Mouse (Mus musculus) cerebellum, postnatal 14 days (tissue): ENCODE data around the gene Cmtm8.
A peak's percentile ranks its signal among the peaks of the same experiment; 100 is the strongest.

ENCODE experiments used
- DNase-seq, 2 experiments: peaks; one replicate each; pipeline ENCODE4 v3.0.0; 2021; ENCODE audit warnings: mixed read lengths in 2 of 2

Cmtm8 gene

DNA sequence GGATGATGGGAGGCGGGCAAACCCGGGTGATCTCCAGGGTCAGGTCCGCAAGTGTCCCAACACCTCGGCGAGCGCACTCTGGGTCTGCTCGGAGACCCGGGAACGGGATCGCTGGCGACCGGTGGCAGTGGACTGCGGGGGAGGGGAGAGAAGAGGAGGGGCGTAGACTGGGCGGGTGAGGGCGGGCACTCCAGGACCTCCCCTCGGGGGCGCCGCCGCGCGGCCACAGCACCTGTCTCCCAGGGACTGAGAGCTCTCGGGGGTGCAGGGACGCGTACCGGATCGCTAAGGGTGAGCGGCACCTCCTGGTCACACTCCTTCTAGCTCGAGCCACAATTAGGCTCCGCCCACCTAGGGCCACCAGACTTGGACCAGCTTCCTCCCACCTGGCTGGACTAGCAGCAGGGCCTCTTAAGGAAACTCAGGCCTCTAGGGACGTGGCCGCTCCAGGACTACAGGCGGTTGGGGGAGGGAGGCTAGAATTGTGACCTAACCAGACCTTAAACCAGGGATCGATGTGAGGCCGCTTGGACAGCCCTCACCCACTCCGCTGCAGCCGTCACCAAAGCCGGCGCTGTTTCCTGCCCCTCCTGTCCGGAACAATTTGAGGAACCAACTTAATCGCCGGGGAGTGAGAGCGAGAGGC lies at the start of gene Cmtm8:
Gene Cmtm8, minus strand, starts transcription at position 140 of the 646 bp plus-strand sequence.
- peak; percentile 51 to 54 for DNase-seq

DNA sequence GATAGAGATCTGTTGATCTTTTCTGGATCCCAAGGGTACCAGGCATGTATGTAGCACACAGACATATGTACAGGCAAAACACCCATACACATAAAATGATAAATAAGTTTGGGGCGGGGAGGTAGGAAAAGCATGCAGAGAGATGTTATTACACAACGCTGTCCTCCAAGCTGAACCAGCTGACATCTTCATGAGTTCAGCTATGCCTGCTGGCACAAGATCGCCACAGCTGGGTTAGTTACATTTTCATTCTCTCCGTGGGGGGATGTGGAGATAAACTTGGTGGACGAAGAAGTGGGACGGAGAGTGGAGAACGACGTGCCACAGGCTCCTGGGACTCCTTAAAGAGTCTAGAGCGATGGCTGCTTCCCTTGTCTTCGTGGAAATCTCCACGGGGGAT lies 49.0 kb upstream of the Cmtm8 start:
- DNase-seq: no peak

DNA sequence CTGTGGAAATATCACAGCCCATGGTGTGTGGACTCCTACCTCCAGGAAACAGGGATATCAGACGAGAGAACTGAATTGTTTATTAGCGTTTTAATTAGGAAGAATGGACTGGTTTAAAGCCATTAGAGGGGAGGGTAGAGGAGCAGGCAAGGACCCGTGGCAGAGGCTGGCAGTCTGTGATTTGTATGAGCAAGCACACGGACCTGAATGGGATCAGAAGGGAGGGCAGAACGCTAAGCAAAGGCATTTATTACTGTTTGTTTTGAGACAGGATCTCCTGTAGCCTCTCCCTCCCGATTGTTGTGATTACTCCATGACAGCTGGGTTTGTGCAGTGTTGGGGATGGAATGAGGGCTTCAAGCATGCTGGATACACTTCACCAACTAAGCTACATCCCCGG lies 46.4 kb upstream of the Cmtm8 start:
- no peak for DNase-seq

DNA sequence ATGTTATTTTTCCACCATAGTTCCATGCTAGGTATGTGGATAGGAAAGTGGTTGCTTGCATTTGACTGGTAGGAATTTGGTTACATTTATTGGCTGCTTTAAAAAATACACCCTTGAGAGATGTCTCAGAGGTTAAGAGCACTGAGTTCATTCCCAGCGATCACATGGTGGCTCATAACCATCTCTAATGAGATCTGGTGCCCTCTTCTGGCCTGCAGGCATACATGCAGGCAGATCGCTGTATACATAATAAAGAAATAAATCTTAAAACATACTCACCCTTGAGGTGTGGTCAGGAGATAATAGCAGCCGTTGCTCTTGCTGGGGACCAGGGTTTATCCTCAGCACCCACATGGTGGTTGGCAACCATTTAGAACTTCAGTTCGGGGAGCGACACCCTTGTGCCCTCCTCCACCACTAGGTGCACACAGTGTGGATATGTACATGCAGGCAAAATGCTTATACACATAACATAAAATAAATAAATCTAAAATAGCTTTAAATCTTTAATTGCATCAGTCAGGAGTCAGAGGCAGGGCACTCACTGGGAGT lies 45.0 kb upstream of the Cmtm8 start:
- DNase-seq: no peak

DNA sequence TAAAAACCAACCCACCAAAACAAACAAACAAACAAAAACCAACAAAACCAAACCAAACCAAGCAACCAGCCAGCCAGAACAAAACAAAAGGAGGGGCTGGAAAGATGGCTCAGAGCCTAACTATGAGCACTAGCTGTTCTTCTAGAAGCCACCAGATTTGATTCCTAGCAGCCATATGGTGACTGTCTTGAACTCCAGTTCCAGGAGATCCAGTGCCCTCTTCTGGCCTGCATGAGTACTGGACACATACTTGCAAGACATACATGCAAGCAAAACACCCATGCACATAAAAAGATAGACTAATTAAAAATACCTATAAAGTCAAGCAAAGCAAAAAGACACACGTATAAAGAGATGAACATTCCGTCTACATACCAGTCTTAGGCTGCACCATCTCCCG lies 43.7 kb upstream of the Cmtm8 start:
- peak; percentile 43 to 75 for DNase-seq

DNA sequence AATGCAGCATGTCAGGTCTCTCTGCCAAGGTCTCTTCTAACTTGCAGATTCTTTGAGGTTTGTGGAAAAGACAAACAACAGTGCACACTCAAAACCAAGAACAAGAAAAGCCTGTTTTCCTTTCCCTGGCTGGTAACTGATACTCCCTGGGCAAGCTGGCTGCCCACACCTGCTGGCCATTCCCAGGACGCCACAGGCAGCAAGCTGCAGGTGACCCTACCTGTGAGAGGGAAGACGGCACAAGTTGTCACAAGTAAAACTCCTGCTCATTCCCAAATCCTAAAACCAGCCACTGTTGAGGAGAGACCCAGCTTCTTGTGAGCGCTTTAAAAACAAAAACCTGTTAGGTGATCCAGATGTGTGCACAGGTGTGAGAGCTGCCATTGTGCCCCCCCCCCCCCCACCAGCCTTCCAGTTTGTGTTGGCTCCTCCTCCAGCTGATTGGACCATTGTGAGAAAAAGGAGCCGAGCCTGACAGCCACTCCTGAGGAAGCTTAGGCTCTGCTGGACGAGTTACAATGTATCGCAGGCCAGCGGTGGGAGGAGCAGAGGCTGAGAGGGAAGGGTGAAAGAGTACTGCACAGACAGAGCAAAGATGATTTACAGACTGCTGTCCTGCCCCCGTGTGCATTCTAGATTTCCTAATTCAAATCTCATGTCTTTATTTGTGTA lies 42.2 kb upstream of the Cmtm8 start:
- no peak for DNase-seq

DNA sequence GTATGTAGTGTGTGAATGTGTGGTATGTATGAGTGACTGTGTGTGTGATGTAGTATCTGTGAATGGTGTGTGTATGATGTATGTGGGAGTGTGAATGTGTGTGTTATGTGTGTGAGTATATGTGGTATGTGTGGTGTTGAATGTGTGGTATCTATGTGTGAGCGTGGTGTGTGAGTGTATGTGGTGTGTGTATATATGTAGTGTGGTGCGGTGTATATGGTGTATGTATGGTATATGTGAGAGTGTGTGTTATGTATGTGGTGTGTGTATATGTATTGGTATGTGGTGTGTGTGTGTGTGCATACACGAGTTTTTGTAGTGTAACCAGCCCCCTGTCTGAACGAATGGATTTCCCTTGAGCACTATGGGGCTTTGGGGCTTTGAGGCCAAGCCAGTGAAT lies 41.6 kb upstream of the Cmtm8 start:
- DNase-seq: no peak

DNA sequence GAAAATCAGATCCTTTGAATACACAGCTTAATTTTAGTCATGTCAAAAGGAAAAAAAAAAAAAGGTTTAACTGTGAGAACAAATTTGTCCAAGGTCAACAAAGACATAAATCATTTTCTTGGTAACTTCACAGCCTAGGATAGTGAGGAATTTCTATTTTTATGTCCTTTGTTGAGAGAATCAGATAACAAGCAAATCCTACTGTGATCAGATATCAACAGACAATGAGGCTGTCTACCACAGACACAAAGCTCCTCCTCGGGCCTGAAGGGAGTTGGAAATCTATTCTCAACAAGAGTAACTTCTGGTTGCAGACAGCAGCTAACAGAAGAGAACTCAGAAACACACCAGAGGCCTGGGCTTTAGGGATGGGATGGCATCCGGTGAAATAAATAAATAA lies 38.0 kb upstream of the Cmtm8 start:
- no peak for DNase-seq

DNA sequence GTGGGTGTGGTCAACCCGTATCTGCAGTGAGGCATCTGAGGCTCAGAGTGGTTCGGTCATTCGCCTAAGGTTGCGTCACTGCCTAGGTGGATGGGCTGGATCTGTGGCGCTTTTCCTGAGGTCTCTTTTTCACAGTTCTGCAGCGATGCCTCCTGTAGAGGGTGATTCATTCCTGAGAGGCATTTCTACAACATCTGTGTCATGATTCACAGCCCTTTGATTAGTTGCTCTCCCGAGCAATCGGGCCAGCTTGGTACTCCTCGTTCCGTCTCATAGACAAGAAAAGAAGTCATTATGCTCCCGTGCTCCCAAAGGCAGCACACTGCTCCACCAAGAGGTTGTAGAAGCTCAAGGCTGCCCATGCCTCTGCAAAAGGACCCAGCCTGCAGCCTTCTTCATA lies 11.4 kb upstream of the Cmtm8 start:
- peak; percentile 6 to 16 for DNase-seq

DNA sequence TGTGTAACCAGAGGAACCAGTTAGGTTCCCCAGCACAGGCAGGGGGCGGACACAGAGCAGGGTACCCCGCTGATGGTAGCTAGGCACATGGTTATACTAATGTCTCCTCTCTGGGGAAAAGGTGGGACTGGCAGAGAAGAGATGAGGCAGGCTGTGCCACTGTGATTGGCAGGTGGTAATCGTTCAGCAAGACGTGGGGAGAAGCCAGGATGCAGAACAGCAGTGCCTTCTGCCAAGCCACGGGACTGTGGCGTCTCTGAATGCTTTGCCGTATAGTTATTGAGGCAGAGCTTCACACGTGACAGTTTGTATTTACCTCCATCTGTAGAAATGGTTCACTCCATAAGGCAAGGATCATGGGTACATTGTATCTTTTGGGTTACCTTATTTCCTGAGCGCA lies 10.7 kb upstream of the Cmtm8 start:
- DNase-seq: peak; percentile 69 to 73

DNA sequence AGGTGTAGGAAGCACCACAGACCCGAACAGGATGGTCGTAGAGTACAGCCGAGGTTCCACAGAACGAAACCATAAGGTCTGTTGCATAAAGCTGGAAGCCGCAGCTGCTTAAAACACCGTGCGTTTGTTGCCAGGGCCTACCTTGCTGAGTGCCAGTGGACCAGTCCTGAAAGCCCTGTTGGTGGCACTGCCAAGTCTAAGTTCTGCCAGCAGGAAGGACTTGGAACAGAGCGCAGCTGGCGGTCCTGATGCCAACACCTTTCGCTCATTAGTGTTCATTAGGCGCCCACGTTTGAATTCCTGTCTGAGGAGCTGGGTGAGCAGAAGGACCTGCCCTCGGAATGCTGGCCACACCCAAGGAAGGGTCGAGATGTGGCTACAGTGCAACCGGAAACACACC lies 9.4 kb upstream of the Cmtm8 start:
- peak in 1 of 2 experiments; percentile 23 for DNase-seq

DNA sequence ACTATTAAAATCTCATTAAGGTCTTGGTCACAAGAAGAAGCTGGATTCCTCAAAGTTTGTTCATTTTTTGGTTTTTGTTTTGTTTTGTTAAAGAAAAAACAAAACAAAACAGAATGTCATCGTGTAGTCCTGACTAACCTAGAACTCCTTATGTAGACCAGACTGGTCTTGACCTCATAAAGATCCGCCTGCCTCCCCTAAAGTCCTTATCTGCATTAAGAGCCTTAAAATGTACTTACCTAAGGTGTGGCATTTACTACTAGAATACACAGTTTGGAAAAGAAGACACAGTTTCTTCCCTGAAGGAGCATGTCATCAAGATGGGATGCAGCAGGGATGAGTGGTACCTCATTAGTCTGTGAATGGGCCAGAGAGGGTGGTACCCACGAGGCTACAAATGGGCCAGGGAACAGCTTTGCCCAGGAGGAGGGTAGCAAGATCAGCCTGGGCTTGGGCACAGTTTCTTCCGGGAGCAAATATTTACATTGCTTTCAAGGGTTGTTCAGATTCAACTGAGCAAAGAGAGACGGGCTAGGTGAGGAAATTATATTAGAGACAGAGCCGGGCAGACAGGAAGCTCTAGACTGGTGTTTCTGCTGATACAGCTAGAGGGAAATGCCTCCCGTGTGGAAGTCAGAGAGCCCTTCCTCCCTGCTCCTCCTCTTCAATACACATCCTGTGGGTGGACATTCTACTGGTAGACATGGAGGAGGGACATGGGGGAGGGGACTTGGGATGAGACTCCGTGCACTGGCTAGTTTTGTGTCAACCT lies 7.6 kb upstream of the Cmtm8 start:
- DNase-seq: no peak

DNA sequence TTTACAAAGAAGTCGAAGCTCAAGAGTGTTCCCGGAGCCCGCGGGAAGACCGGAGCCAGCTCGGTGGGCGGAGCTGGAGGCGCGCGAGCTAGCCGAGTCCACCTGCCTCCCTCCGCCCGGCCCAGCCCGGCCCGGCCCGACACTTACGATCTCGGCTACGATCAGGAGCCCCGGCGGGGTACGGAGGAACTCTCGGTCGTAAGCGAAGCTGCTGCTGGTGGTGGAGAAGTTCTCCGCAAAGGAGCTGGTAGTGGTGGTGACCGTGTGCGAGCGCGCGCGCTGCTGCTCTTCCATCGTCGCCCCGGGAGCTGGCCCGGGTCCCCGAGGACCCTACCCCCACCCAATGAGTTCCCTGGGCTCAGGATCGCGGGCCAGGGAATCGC lies 331 bp downstream of the Cmtm8 start:
- DNase-seq: peak; percentile 49 to 50

DNA sequence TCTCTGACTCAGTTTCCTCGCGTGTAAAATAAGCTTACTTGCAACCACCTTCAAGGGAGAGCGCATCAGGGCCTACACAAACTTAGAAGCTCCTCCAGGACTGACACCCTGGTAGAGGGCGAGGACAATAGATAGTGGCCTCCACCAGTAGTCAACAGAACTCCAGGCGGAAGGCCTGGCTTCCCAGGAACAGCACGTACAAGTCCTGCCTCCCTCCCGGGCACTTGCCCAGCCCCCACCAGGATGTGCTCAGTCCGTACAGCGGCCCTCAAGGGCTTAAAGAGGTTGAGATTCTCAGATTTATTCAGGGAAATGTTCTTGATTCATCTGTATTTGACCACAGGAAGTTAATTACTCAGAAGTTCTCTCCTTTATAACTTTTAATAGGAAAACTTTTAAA lies 1.1 kb downstream of the Cmtm8 start:
- no peak for DNase-seq

DNA sequence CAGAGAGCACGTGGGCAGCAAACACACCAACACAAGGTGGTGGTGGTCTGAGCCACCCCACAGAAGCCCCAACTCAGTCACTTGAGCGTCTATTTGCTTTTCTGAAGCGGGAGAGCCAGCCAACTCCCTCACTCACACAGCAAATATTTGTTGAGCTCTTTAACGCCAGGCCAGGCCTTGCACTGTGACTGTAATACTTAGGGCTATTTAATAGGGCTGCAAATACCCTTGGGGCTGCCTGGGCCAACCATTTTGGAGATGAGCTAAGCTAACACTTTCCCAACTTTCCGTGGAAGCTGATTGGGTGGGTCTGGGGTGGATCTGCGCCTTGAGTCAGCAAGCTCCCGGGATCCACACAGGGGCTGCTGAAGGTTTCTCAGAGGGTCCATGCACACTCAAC lies 1.7 kb downstream of the Cmtm8 start:
- DNase-seq: no peak

DNA sequence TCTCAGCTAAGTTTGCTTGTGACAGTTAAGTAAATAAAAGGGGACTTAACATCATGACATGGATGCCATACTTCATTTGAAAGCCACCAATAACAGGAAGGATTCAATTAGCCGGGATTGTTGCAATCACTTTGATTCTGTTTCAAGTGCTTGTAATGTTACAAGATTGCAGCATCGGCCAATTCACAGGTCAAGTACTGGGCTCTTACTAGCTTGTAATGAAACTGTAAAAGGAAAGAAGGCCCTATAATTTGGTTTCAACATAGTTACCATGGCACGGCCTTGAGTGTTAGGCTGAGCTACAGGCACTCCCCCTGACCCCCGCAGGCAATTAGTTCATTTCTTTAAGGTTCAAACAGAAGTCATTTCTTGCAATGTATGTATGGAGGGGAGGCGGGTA lies 5.1 kb downstream of the Cmtm8 start:
- no peak for DNase-seq

DNA sequence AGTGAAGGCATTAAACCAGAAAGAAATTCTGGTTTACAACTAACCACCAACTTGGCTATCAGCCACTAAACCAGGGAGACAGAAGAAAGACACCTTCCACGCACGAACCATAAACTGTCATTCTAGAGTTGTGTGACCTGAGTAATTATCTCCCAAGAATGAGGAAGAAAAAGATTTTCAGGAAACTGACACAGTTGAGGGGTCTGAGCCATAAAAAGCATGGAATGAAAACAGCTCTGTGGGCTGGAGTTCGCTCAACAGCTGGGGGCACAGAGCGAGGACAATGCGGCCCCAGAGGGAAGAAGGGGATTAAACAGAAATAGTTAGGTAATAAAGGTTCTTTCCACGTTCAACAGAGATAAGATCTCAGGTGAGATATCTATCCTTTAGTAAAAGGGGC lies 12.4 kb downstream of the Cmtm8 start:
- no peak for DNase-seq

DNA sequence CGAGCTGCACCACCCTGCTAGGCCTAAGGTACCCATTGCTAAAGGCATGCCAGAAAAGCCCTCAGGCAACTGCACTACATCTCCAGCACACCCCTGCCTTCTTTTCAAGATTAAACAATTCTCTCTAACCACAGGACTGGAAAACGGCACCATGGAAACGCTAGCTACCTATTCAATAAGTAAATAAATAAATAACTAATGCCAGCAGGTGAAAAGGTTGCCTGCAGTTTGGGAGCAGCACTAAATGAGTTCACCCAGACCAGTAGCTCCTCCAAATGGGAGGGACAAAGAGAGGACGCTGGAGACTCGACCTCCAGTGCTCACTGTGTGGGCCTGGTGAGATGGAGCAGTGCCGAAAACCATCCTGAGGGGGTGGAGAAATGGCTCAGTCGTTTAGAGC lies 13.6 kb downstream of the Cmtm8 start:
- DNase-seq: no peak

DNA sequence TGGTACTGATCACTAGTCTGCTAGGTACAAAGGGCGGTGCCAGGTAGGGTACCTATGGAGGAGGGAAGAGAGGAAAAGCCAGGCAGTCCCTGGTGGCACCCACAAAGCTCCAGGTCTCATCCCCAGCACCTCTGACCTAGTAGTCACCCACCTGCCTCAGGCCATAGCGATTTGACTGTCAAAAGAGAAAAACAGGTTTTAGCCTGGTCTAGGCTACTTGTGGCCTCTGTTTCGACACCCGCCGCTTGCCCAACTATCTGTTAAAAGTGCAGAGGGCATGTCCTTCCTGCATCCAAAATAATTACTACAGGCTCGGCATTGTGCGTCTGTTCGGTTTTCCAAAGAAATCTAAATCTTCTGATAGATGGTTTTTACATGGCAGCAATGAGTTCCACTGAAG lies 14.3 kb downstream of the Cmtm8 start:
- no peak for DNase-seq

DNA sequence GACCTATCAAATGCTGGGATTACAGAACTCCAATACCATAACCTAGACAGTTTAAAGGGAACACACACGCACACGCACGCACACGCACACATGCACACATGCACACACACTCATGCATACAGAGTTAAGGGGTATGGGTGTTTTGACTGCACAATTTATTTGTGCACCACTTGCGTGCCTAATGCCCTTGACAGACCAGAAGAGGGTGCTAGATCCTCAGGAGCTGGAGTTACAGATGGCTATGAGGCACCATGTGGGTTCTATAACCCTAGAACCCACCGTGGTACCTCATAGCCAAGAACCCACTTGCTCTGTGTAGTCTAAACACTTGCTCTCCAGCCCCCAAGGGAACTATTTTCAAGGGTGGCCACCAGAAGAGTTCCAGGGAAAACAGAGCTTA lies 15.6 kb downstream of the Cmtm8 start:
- DNase-seq: no peak

DNA sequence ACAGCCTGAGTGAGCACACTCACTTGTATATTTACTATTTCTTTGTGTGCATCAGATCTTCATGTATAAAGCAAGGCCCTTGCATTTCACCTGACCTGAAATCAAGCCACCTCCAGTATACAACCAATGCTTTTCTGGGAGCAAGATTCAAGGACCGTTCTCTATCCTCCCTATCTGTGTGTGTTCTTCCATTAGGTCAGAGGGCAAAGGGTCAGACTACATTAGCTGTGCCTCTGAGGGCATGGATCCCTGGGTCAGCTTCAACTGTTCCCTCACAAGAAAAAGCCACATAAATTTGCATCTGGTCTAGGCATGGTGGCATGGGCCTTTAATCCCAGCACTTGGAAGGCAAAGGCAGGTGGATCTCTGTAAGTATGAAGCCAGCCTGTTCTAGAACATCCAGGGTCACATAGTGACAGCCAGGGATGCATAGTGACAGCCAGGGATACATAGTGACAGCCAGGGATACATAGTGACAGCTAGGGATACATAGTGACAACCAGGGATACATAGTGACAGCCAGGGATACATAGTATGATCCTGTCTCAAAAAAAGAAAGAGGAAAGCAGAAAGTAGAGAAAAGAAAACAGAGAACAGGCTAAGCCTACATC lies 16.6 kb downstream of the Cmtm8 start:
- no peak for DNase-seq

DNA sequence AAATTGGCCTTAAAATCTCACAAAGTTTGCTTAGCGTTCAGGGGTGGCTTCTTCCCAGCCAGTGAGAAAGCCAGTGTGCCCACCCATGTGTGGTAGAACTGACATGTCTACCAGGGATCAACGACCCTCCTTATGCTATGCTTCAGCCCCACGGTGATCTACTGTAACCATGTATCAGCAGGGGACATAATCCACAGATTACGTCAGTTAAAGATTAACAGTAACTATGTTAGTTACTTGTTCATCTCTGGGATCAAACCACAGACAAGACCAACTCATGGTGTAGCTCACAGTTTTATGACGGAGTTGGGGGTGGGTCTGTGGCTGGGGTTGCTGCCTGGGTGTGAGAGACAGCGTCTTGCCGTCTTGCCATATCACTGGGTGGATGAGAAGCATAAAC lies 19.8 kb downstream of the Cmtm8 start:
- no peak for DNase-seq

DNA sequence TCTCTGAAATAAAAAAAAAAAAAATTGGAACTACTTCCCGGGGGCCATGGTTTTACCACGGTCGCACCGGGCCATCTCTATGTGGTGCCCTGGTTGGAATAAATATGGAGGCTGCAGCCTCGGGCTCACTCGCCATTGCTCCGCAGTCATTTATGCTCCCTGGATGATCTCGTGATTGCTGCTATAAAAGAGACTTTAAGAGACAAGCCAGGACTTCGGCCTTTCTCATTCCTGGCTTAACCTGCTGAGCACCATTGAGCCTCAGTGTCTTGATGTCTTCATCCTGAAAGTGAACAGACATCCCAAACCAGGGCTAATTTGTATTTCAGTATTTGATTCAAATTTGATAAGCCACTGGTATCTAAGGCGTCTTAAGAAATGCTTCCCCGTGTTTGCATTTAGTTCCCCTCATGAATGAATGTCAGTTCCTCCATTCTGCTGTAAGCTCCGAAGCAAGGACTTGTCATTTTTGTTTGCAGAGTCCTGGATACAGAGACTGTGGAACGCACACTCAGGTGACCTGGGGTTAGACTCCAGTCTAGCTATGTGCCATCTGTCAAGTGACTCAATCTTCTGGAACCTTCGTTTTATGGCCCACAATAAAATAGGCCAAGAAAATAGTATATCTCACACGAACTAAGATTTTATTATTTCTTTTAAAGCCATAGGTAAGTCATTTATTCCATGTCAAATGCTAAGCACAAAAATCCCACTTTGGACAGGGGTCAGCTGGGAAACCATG lies 22.2 kb downstream of the Cmtm8 start:
- DNase-seq: no peak
